Mouse (Mus musculus) limb, embryonic 14.5 days (tissue): ENCODE measurements around the gene Acta2. TPM values are rescaled to one million over a fixed set of nuclear protein-coding genes. Genes with fewer than 3 reads are reported as not detected.

Experiments used
- ATAC-seq: fragments of 200-750 bp; cut with Nextera tagmentation; 2 replicates; pipeline ENCODE4 v1.8.0; 2017; ENCODE audit warnings: low read depth, moderate number of reproducible peaks, moderate TSS enrichment; ENCODE audit not compliant: low FRiP score
- DNase-seq: peaks from one replicate; pipeline ENCODE4 v3.0.0-alpha.2; 2015; ENCODE audit warnings: low spot score
- H3K27ac ChIP-seq: fragments of 300-500 bp; sonication (generic); replicated peaks from 2 replicates; pipeline ENCODE4 v1.5.1; 2014; ENCODE audit warnings: low read depth, mild to moderate bottlenecking, low read length, moderate library complexity, mixed read lengths
- H3K27me3 ChIP-seq: fragments of 300-500 bp; sonication (generic); 2 replicates; pipeline ENCODE4 v1.6.1; 2014; ENCODE audit warnings: low read length, mixed read lengths; ENCODE audit not compliant: control insufficient read depth, insufficient read depth
- H3K36me3 ChIP-seq: fragments of 300-500 bp; sonication (generic); 2 replicates; pipeline ENCODE4 v1.6.1; 2014; ENCODE audit warnings: mild to moderate bottlenecking, low read length, moderate library complexity, mixed read lengths; ENCODE audit not compliant: control insufficient read depth, insufficient read depth
- H3K4me1 ChIP-seq: fragments of 300-500 bp; sonication (generic); 2 replicates; pipeline ENCODE4 v1.6.1; 2014; ENCODE audit warnings: antibody characterized with exemption, low read length, mixed read lengths; ENCODE audit not compliant: control insufficient read depth, insufficient read depth
- H3K4me2 ChIP-seq: fragments of 300-500 bp; sonication (generic); replicated peaks from 2 replicates; pipeline ENCODE4 v1.6.1; 2014; ENCODE audit warnings: low read depth, mild to moderate bottlenecking, low read length, moderate library complexity; ENCODE audit not compliant: severe bottlenecking
- H3K4me3 ChIP-seq: fragments of 300-500 bp; sonication (generic); replicated peaks from 2 replicates; pipeline ENCODE4 v1.5.1; 2014; ENCODE audit warnings: low read length
- H3K9ac ChIP-seq: fragments of 300-500 bp; sonication (generic); 2 replicates; pipeline ENCODE4 v1.6.1; 2014; ENCODE audit warnings: mild to moderate bottlenecking, low read depth, low read length, moderate library complexity; ENCODE audit not compliant: severe bottlenecking
- H3K9me3 ChIP-seq: fragments of 300-500 bp; sonication (generic); 2 replicates; pipeline ENCODE4 v1.6.1; 2016; ENCODE audit warnings: low read length; ENCODE audit not compliant: control insufficient read depth
- POLR2A ChIP-seq: fragments of 200-500 bp; IDR thresholded peaks from 2 replicates; pipeline ENCODE4 v1.8.0; 2012; ENCODE audit warnings: inconsistent platforms, mild to moderate bottlenecking, moderate library complexity, borderline replicate concordance; ENCODE audit not compliant: insufficient read depth, insufficient read length; ENCODE audit errors: extremely low read depth
- WGBS: fragments of 180-500 bp; shearing (Covaris S2); extraction: QIAGEN DNeasy Blood & Tissue Kit; methylation state at CpG from one replicate; pipeline ENCODE4 v1.1.7; 2014; 5-methylcytosine and 5-hydroxymethylcytosine counted together
- polyA plus RNA-seq, 2 experiments: library from polyadenylated mRNA; depleted of rRNA in 1 of 2; stranded (reverse) in 1 of 2; unstranded in 1 of 2; fragments of >200 nt; fragmentation: Nextera tagmentation in 1 of 2; extraction: Ambion mirVana in 1 of 2; gene quantifications; 2 replicates each; pipeline versions ENCODE4 v1.2.1 to v1.2.3; 2012 to 2014

Acta2 gene
- polyA plus RNA-seq, 2 experiments = 290 to 313 TPM

DNA sequence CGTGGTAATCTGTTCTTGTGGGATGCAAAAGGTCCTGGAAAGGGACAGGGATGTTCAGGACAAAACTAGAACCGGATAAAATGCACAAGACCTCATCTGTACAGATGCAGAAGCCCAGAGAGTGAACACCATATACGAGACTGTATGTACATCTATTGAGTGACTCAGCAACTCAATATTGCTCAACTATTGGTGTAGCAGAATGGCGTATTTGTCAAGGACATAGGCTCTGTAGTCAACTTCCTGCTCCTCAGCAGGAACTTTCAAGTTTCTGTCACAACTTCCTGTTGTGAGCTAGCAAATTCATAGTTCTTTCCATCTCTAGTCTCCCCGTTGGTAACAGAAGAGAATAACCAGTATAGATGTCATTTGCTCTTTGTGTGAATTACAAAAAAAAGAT lies 6.8 kb downstream of the Acta2 start:
- no peak for DNase-seq
- Histone ChIP-seq H3K27me3 (no peaks in the 10 kb centered on the region), H3K4me2 (no peak overlapping the region), H3K4me3 (no peak overlapping the region), H3K9ac (no peak overlapping the region), H3K4me1 (no peaks in the 10 kb centered on the region), H3K36me3 (no peaks in the 10 kb centered on the region), H3K9me3 (no peaks in the 10 kb centered on the region), H3K27ac (no peak overlapping the region)
- no peak for TF ChIP-seq POLR2A
- ATAC-seq = no peak
- 78% methylated on average over 5 of the region's 5 CpGs for WGBS

DNA sequence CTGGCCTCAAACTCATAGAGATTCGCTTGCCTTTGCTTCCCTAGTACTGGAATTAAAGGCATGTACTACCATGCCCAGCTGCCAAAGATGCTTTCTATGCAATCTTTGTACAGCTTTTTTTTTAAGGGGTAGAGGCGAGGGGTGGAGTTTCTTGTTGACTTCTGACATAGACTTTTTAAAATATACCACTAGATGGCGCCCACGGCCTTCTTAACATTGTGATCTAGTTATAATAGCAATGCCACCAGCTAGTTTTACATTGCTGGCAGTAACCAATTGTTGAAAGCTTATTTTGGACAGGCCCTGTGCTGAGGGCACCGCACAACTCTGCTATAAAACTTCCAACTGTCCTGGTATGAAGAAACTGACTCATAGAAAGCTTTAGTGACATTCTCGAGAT lies 11.3 kb downstream of the Acta2 start:
- no peak overlapping the region for H3K4me3 ChIP-seq
- ATAC-seq = peak; percentile 36; the same call in 1 of the 2 replicates

DNA sequence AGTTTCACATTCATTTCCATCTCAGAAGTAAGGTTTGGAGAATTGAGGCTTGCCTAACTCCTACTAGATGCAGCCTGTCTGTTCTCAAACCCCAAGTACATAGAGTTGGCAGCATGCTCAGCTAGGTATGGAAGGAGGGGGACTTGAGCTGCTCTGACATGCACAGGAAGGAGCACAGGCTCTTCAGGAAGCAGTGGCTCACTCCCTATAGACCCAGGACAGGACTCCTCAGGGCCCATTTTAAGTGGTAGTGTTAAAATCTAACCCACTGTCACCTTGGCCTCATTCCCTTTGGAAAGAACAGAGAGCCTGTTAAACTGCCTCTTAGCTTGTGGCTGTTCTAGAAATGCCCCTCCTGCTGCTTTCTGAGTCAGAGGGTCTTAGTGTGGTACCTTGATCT lies 12.5 kb downstream of the Acta2 start:
- Histone ChIP-seq H3K4me2 (no peak overlapping the region), H3K9me3 (no peaks in the 10 kb centered on the region), H3K9ac (no peak overlapping the region), H3K27me3 (no peaks in the 10 kb centered on the region), H3K4me3 (no peak overlapping the region), H3K4me1 (no peaks in the 10 kb centered on the region), H3K36me3 (peaks cover 14% of the 10 kb centered on the region), H3K27ac (no peak overlapping the region)
- no peak for TF ChIP-seq POLR2A
- ATAC-seq (no peak), DNase-seq (no peak)

More for the DNA sequence above, 11.3 kb downstream of the Acta2 start:
- no peaks in the 10 kb centered on the region for H3K9me3 ChIP-seq
- H3K9ac ChIP-seq = no peak overlapping the region
- H3K27me3 ChIP-seq = no peaks in the 10 kb centered on the region
- peak; percentile 97 for DNase-seq
- 11% methylated on average over 6 of the region's 6 CpGs for WGBS
- no peaks in the 10 kb centered on the region for H3K4me1 ChIP-seq
- no peak for TF ChIP-seq POLR2A
- H3K36me3 ChIP-seq = peaks cover 10% of the 10 kb centered on the region; the same call in 1 of the 2 replicates
- no peak overlapping the region for H3K4me2 ChIP-seq
- no peak overlapping the region for H3K27ac ChIP-seq

DNA sequence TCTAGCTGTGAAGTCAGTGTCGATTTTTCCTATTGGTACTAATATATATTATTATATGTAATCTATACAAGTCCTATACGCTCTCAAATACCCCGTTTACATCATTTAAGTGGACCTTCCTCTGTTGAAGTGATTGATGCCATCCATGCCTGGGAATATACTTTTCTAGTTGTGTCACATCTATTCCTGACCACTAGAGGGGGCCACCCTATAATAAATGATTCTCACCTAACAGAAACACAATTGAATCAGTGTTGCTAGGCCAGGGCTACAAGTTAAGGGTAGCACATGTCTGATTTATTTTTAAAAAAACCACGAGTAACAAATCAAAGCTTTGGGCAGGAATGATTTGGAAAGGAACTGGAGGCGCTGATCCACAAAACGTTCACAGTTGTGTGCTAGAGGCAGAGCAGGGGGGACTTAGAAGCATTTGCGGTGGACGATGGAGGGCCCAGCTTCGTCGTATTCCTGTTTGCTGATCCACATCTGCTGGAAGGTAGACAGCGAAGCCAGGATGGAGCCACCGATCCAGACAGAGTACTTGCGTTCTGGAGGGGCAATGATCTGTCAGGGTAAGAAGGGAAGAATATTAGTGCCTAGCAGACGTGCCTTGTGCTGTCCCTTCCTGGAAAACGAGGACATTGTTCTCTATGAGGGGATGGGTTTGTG lies 14.0 kb downstream of the Acta2 start:
- peak; percentile 31 for DNase-seq
- Histone ChIP-seq H3K27me3 (no peaks in the 10 kb centered on the region), H3K36me3 (peaks cover 20% of the 10 kb centered on the region), H3K4me2 (no peak overlapping the region), H3K27ac (no peak overlapping the region), H3K9ac (no peak overlapping the region), H3K4me1 (no peaks in the 10 kb centered on the region), H3K9me3 (no peaks in the 10 kb centered on the region), H3K4me3 (no peak overlapping the region)
- WGBS = 63% methylated on average over 15 of the region's 15 CpGs
- ATAC-seq = peak; percentile 32; the same call in 1 of the 2 replicates
- no peak for TF ChIP-seq POLR2A

DNA sequence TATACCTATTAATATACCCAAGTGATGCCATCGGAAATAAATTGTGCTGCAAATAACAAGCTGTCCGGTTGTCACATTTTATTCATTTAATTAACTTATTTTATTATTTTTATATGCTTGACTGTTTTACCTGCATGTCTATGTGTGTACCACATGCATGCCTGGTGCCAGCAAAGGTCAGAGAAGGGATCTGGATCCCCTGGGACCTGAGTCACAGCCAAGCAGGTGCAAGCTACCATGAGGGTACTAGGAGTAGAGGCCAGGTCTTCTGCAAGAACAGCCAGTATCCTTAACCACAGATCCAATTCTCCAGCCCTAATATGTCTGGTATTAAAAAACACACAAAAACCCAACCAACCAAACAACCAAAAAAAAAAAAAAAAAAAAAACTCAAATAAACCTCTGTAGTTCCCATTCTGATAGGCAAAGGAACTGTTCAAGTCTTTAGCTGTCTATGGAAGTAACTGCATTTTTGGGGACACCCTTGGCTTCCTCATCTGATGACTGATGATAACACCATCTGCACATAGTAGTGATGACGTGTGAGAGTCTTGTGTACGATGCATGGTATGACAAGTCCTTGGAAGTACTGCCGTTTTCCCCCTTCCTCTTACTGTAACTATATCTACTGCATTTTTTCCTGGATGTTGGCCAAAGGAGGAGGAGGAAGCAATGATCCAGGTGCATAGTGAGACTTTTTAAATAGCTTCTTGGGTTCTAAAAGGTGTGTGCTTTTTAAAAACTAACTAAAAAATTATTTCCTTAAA lies 14.9 kb downstream of the Acta2 start:
- Histone ChIP-seq H3K9me3 (no peaks in the 10 kb centered on the region), H3K4me3 (no peak overlapping the region), H3K27ac (no peak overlapping the region), H3K4me1 (no peaks in the 10 kb centered on the region), H3K36me3 (peaks cover 20% of the 10 kb centered on the region), H3K9ac (no peak overlapping the region), H3K27me3 (no peaks in the 10 kb centered on the region), H3K4me2 (no peak overlapping the region)
- TF ChIP-seq POLR2A = no peak
- ATAC-seq = no peak
- WGBS = 81% methylated on average over 5 of the region's 5 CpGs
- DNase-seq = no peak
